Mouse (Mus musculus) left cerebral cortex, adult 18-20 months (tissue): ENCODE data around the gene Olfr464. TPM values are rescaled to one million over a fixed set of nuclear protein-coding genes. Genes with fewer than 3 reads are reported as not detected.
A peak's percentile ranks its signal among the peaks of the same experiment; 100 is the strongest.

ENCODE experiments used
- DNase-seq, 2 experiments: peaks; one replicate each; pipeline ENCODE4 v3.0.0; 2021 to 2022; ENCODE audit warnings: low spot score in 2 of 2, mixed read lengths in 1 of 2
- total RNA-seq, 2 experiments: library from RNA; stranded (reverse); gene quantifications; 2 replicates each; pipeline ENCODE4 v1.2.3; 2021

Gene Olfr464
- total RNA-seq, 2 experiments from 2014 or later, result 0.77 to 2.0 TPM

GRCm38 (mm10) chr11:87866891-87867290 lies 53.9 kb downstream of the Olfr464 start:
- peak; percentile 16 to 30 for DNase-seq

Other genes starting within 250 kb of the Olfr464 start
- gene Supt4a, start 183.4 kb downstream of the Olfr464 start, total RNA-seq, result 10 to 100 TPM; 80.1 to 87.1 TPM
- 100 to 1,000 TPM; 172 to 177 TPM for gene Tspoap1, start 160.4 kb downstream of the Olfr464 start, total RNA-seq
- under 1 TPM in 1 of 2 experiments, not detected in 1; 0.26 TPM for gene Mpo, start 127.4 kb downstream of the Olfr464 start, total RNA-seq
- gene Lpo, start 92.7 kb downstream of the Olfr464 start, total RNA-seq, result under 1 TPM; 0.28 to 0.37 TPM
- 1 to 10 TPM; 3.9 to 4.1 TPM for gene Mks1, start 67.8 kb downstream of the Olfr464 start, total RNA-seq
- not detected for gene Epx, start 45.4 kb downstream of the Olfr464 start, total RNA-seq
- gene Olfr462, start 28.7 kb downstream of the Olfr464 start, total RNA-seq, result not detected
- not detected for gene Olfr463, start 23.6 kb downstream of the Olfr464 start, total RNA-seq
- 100 to 1,000 TPM; 636 to 646 TPM for gene Dynll2, start 66.6 kb upstream of the Olfr464 start, total RNA-seq
- 100 to 1,000 TPM; 179 to 200 TPM for gene Srsf1, start 126.4 kb upstream of the Olfr464 start, total RNA-seq
- 10 to 100 TPM; 28.1 to 29.4 TPM for gene Vezf1, start 147.3 kb upstream of the Olfr464 start, total RNA-seq
- gene Cuedc1, start 177.1 kb upstream of the Olfr464 start, total RNA-seq, result 10 to 100 TPM; 27.4 to 28.5 TPM